Mouse (Mus musculus) retina, embryonic 14.5 days (tissue): Measurements from ENCODE around the gene Scgb1b2.

ENCODE experiments used
- DNase-seq: peaks from one replicate; pipeline ENCODE4 v3.0.0-alpha.2; 2015; ENCODE audit warnings: low spot score

Scgb1b2 gene

DNA sequence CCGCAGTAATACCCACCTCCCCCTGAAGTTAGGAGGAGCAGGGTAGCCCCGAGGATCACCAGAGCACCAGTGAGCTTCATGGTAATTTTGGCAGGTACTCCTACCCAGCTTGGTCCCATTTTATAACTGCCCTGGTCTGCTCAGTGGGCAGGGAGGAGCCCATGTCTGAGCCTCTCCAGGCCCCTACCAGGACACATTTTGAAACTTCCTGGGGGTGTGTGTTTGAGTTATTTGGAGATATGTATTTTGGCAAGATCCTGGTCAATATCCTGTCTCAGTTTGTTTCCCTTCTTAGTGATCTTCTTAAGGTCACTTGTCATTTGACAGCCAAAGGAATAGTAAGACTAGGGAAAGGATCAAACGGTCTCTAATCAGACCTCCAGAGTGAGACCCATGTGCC, at the start of gene Scgb1b2:
TSS of gene Scgb1b2 (minus strand) at position 101 of the 400 bp plus-strand sequence.
- DNase-seq: no peak

DNA sequence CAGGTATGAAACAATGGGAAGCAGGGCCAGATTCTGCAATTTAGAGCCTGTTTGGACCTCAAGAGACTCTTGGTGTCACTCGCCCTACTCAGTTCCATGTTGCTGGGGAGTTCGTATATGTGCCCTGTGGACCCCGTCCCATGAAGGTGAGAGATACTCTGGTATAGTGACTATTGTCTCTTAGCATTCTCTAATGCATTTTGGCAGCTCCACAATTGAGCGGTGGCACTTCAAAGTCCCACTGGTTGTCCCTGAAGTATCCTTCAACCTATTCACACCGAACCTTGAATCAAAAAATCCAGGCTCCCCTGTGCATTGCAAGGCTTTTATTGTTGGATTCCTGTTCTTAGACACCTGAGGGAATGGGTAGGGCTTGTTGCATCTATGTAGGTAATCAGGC, 1.4 kb downstream of the Scgb1b2 start, which contains the start of gene Scgb2b2:
TSS of gene Scgb2b2 (plus strand) at position 301 of the 400 bp plus-strand sequence.
- no peak for DNase-seq
